Mouse (Mus musculus) megakaryocyte, embryonic 14.5 days (primary cell): ENCODE data around the gene Glp2r. TPM values are rescaled to one million over a fixed set of nuclear protein-coding genes. Genes with fewer than 3 reads are reported as not detected.
A peak's percentile ranks its signal among the peaks of the same experiment; 100 is the strongest.

Source experiments
- H3K27me3 ChIP-seq: replicated peaks from 2 replicates; pipeline ENCODE3; 2012; ENCODE audit warnings: inconsistent platforms
- H3K36me3 ChIP-seq: replicated peaks from 2 replicates; pipeline ENCODE3; 2012; ENCODE audit warnings: low read length, inconsistent platforms, mixed read lengths
- H3K4me1 ChIP-seq: 2 replicates; pipeline ENCODE4 v1.6.1; 2012; ENCODE audit warnings: inconsistent platforms
- H3K4me3 ChIP-seq: replicated peaks from 2 replicates; pipeline ENCODE3; 2012; ENCODE audit warnings: moderate library complexity, mild to moderate bottlenecking, inconsistent platforms
- H3K9me3 ChIP-seq: 2 replicates; pipeline ENCODE4 v1.6.1; 2012; ENCODE audit warnings: inconsistent platforms
- FLI1 ChIP-seq: IDR thresholded peaks from 2 replicates; pipeline ENCODE4 v1.6.1; 2012; ENCODE audit warnings: low read length, inconsistent platforms, mixed read lengths
- GATA1 ChIP-seq: IDR thresholded peaks from 3 replicates; pipeline ENCODE4 v1.6.1; 2012; ENCODE audit warnings: mixed read lengths, low read length, inconsistent platforms, borderline replicate concordance
- polyA plus RNA-seq: library from polyadenylated mRNA; stranded (reverse); fragments of >175 nt; gene quantifications from 2 replicates; pipeline ENCODE4 v1.2.3, GENCODE M21; 2012; ENCODE audit warnings: low replicate concordance; ENCODE audit not compliant: insufficient read depth

Gene Glp2r
- polyA plus RNA-seq, 1 experiment, result not detected

DNA sequence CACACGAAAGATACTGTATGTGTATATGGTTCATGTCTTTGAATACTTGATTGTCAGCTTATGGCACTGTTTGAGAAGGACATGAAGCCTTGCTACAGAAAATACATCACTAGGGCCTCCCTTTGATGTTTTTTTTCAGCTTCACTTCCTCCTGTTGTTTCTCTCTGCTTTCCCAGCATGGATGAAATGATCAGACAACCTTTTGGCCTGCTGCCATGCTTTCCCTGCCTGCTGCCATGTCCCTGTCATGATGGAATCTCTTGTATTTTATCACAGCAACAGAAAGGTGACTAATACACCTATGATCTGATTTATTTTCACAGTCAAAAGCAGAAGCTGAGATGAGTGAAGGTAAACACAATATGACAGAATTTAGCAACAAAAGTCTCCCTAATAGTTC, 37.2 kb downstream of the Glp2r start:
- Histone ChIP-seq H3K4me1 (no peaks in the 10 kb centered on the region), H3K4me3 (no peak overlapping the region), H3K27me3 (peaks cover 8% of the 10 kb centered on the region), H3K9me3 (peaks cover 9% of the 10 kb centered on the region; the same call in 1 of the 2 replicates), H3K36me3 (no peaks in the 10 kb centered on the region)
- TF ChIP-seq FLI1, result no peak
- TF ChIP-seq GATA1, result no peak

DNA sequence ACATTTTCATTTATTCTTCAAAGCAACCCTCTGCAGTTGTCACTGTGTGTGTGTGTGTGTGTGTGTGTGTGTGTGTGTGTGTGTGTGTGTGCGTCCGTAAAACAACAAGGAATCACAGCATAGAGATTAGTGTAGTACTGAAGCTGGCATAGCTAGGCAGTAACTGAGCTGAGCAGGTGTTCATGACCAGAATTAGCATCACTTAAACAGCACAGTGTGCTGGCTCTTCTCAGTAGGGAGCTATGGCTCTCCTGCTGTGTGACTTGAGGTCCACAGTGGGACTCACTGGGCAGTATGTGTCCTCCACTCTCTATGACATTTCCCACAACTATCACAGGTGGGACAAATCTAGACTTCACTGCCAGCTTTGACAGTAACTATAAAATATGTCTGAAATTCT, 39.9 kb downstream of the Glp2r start:
- no peak for TF ChIP-seq GATA1
- TF ChIP-seq FLI1, result no peak
- peaks cover 9% of the 10 kb centered on the region; the same call in 1 of the 2 replicates for H3K9me3 ChIP-seq
- no peaks in the 10 kb centered on the region for H3K4me1 ChIP-seq
- H3K36me3 ChIP-seq, result no peaks in the 10 kb centered on the region
- no peak overlapping the region for H3K4me3 ChIP-seq
- H3K27me3 ChIP-seq, result peaks cover 11% of the 10 kb centered on the region

DNA sequence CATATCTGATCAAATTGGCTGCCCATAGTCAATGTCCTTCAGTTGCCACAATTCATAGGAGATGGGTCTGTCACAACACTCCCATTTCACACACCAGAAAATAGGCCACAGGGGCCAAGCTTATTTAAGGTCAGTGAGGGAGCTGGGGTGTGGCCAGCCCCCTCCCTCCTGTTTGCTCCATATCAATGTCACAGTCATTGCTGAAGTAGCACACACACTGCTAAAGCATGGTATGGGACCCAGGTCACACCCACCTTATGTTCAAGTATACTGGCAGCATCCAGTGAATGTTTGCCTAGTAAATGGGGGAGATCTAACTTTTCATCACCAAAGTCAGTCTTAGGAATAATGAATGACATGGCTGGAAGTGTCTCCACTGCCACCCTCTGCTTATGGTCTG, 42.2 kb downstream of the Glp2r start:
- TF ChIP-seq GATA1, result no peak
- TF ChIP-seq FLI1, result no peak

DNA sequence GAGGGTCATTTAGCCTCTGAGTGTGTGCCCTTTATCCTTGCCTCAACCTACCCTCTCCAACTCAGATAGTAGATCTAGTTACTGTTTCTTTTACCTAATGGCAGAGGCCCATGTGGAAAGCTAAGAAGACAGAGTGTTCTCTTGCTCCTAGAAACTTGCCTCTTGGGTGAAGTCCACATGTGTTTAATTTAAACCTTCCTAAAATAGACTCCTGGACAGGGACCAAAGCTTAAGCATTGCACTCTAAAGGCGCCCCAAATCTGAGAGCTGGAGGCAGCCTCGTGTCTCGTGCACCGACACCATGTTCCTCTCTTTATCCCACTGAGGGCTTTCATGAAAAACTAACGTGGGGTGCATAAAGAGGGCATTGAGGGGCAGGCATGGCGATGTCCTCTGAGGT, 43.9 kb downstream of the Glp2r start:
- no peaks in the 10 kb centered on the region for H3K9me3 ChIP-seq
- no peaks in the 10 kb centered on the region for H3K4me1 ChIP-seq
- TF ChIP-seq FLI1 (no peak), GATA1 (no peak)
- H3K4me3 ChIP-seq, result no peak overlapping the region
- no peaks in the 10 kb centered on the region for H3K36me3 ChIP-seq
- H3K27me3 ChIP-seq, result peaks cover 12% of the 10 kb centered on the region

More for the DNA sequence above, 42.2 kb downstream of the Glp2r start:
- Histone ChIP-seq H3K27me3 (peaks cover 15% of the 10 kb centered on the region), H3K9me3 (peaks cover 5% of the 10 kb centered on the region; the same call in 1 of the 2 replicates), H3K4me1 (no peaks in the 10 kb centered on the region), H3K4me3 (no peak overlapping the region), H3K36me3 (no peaks in the 10 kb centered on the region)

DNA sequence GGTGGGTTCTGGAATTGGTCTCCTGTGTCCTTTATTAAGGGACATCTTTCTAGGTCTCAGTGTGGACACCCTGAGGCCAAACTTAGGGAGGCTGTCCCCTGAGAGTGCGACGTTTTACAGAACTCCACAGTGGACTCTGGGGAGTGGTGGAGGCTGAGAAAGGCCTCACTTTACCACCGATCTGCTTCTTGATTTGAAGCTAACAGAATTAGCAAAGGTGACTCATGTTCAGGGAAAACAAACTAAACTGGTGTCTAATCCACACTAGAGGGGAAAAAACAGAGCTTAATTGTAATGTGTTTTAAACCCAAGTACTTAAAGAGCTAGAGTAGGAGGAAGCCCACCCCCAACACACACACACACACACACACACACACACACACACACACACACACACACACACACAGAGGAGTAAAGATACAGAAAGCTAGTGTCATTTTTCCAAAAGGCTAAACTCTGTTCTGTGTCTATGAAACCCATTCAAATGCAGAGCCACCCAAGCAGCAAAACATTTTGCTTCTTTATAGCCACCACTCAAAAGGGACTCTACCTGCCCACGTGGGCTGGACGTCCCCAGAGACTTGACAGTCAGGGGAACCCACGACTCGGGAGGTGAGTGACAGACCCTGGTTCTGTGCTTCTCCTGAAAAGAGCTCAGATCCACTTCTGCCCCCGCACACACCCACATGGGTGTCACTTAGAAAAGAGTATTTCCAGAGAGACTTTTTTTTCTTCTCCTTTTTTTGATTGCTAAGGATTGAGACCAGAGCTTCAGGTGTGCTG, 47.5 kb downstream of the Glp2r start:
- Histone ChIP-seq H3K4me3 (no peak overlapping the region), H3K36me3 (no peaks in the 10 kb centered on the region), H3K4me1 (no peaks in the 10 kb centered on the region), H3K9me3 (no peaks in the 10 kb centered on the region), H3K27me3 (peaks cover 8% of the 10 kb centered on the region)
- TF ChIP-seq GATA1, result no peak
- no peak for TF ChIP-seq FLI1

DNA sequence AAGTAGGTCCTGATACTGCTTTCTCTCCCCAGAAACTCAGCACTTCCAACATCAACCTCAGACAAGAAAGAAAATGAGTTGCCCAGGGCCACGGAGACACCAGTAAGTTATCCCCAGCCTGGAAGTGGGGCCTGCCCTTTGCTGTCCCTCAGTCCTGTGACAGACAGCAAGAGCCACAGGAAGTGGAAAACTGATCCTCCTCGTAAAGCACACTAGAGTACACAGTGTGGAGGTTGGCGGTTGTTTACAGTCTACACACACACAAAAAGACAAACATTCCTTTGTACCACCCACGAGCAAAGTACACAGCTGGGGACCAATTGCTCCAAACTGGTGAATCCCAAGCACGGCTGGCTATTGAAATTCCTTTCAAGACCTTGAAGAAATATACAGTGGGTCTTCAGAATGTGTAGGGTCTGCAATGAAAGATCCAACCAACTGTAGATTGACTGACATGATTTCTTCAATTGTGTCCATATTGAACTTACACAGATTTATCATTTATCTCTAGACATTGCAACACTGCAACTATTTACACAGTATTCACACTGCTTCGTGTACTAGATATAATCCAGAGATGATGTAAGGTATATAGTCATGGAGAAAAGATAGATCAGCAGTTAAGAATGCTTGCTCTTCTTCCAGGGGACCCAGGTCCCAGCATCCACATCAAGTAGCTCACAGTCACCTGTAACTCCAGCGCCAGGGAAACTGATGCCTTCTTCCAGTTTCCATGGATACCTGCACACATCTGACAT, 48.4 kb downstream of the Glp2r start:
- Histone ChIP-seq H3K4me3 (no peak overlapping the region), H3K36me3 (no peaks in the 10 kb centered on the region), H3K9me3 (no peaks in the 10 kb centered on the region), H3K4me1 (no peaks in the 10 kb centered on the region), H3K27me3 (peaks cover 8% of the 10 kb centered on the region)
- TF ChIP-seq FLI1 (no peak), GATA1 (no peak)

DNA sequence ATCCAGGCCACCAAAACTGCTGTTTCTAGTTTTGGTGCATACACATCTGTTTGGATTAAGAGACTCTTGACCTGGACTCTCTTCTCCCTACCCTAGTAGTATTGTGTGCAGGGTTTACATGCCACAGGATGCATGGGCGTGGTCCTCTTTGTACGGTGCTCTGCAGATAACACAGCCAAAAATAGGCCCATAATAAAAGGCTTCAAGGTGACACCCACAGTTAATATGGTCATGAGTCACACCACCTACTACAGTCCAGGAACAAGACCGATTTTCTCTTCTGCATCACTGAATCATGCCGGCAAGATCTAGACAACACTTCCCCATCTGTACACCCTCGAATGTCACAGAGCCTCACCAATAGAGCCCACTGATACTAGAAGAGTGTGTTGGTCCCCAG, 49.5 kb downstream of the Glp2r start:
- no peaks in the 10 kb centered on the region for H3K9me3 ChIP-seq
- no peaks in the 10 kb centered on the region for H3K36me3 ChIP-seq
- H3K4me1 ChIP-seq, result no peaks in the 10 kb centered on the region
- peaks cover 8% of the 10 kb centered on the region for H3K27me3 ChIP-seq
- no peak overlapping the region for H3K4me3 ChIP-seq
- TF ChIP-seq GATA1 (no peak), FLI1 (no peak)

DNA sequence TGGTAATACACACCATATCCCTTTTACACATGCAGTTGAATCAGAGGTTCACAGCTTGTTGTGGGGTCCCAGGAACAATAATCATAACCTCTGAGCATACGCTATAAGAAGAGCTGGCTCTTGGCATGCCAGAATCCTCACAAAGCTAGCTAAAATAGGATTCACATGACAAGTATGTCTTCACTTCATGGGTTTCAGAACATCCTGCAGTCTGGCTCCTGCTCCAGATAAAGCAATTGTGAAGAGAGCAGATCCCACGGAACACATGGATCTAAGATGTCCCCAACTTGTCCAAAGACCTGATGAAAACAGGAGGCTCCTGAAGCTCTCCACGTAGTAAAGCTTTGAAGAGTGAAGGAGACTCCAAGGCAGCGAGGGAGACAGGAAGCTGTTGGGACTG, 55.6 kb downstream of the Glp2r start:
- TF ChIP-seq GATA1, result no peak
- TF ChIP-seq FLI1, result no peak
- no peaks in the 10 kb centered on the region for H3K36me3 ChIP-seq

DNA sequence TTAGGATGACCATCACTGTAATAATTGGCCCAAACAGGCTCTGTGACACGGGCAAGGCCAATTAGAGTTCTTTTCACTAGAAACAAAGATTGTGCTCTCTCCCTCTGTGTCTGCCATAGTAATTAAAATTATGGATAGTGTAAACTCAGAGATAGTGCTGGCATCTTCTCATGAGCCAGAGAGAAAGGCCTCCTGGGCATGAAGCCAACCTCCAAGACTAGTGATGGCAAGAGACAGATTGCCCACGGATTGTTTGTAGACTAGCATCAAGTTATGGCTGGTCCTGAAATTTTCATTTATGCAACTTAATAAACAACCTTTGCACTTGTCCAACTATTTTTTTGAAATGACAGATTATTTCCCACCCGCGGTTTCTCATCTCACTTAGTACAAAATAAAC, 58.0 kb downstream of the Glp2r start:
- TF ChIP-seq FLI1 (no peak), GATA1 (no peak)
- peaks cover 7% of the 10 kb centered on the region for H3K27me3 ChIP-seq
- no peaks in the 10 kb centered on the region for H3K4me1 ChIP-seq
- H3K4me3 ChIP-seq, result no peak overlapping the region
- H3K36me3 ChIP-seq, result no peaks in the 10 kb centered on the region
- H3K9me3 ChIP-seq, result no peaks in the 10 kb centered on the region

More for the DNA sequence above, 55.6 kb downstream of the Glp2r start:
- Histone ChIP-seq H3K4me3 (no peak overlapping the region), H3K4me1 (no peaks in the 10 kb centered on the region), H3K27me3 (peaks cover 7% of the 10 kb centered on the region), H3K9me3 (no peaks in the 10 kb centered on the region)

DNA sequence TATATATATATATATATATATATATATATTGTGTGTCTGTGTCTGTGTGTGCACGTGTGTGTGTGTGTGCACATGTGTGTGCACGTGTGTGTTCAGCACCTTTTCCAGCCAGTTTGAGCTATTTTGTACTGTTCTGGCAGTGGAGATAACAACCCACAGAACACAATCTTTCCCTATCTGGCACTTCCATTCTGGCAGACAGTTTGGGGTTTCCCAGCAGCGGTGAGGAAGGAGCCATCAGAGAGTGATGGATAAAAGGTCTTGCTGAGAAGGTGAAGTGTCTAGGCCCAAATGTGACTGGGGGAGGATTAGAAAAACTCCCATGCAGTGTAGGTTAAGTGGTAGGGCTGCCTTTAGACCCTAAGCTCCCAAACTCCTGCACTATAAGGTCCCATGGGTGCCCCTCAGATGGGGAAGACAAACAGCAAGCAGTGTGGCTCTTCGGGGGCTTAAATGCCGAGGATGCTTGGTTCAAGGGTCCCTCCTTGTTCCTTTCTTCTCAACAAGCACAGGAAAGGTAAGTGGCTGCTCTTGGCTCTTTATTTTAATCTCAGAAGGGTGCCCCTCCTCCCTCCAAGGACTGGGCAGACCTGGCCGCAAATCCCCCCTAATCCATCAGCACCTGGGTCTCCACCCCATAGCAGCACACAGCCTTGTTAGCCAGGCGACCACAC, 76.1 kb downstream of the Glp2r start, which contains the start of gene Rcvrn:
Rcvrn (plus strand) TSS at position 624 of the 674 bp plus-strand sequence.
- Histone ChIP-seq H3K9me3 (peaks cover 11% of the 10 kb centered on the region), H3K4me3 (peak within 1 kb of the TSS; percentile 7), H3K4me1 (peaks cover 11% of the 10 kb centered on the region), H3K27me3 (peaks cover 14% of the 10 kb centered on the region), H3K36me3 (no peaks in the 10 kb centered on the region)
- TF ChIP-seq FLI1, result no peak
- no peak for TF ChIP-seq GATA1
